Mouse (Mus musculus) heart, embryonic 14.5 days (tissue): ENCODE data around the gene Gpr4. TPM values are rescaled to one million over a fixed set of nuclear protein-coding genes. Genes with fewer than 3 reads are reported as not detected.

ENCODE experiments used
- ATAC-seq: fragments of 200-750 bp; cut with Nextera tagmentation; 2 replicates; pipeline ENCODE4 v1.8.0; 2017; ENCODE audit warnings: low read depth, moderate TSS enrichment; ENCODE audit not compliant: insufficient number of reproducible peaks, insufficient read depth, low FRiP score
- H3K27ac ChIP-seq, 2 experiments: fragments of 200-500 bp in 1 of 2; fragments of 300-500 bp in 1 of 2; sonication (generic) in 1 of 2; replicated peaks in 1 of 2; 2 replicates each; pipeline ENCODE4 v1.5.1; 2012 to 2014; ENCODE audit warnings: low read depth in 2 of 2, low read length in 2 of 2, control low read depth in 1 of 2, mild to moderate bottlenecking in 1 of 2, mixed read lengths in 1 of 2; ENCODE audit not compliant: control insufficient read depth in 1 of 2, insufficient read depth in 1 of 2
- H3K27me3 ChIP-seq: fragments of 300-500 bp; sonication (generic); 2 replicates; pipeline ENCODE4 v1.6.1; 2014; ENCODE audit warnings: mild to moderate bottlenecking, low read length, control low read depth; ENCODE audit not compliant: control insufficient read depth, insufficient read depth
- H3K36me3 ChIP-seq: fragments of 300-500 bp; sonication (generic); 2 replicates; pipeline ENCODE4 v1.6.1; 2014; ENCODE audit warnings: mild to moderate bottlenecking, control low read depth, low read length, mixed read lengths; ENCODE audit not compliant: control insufficient read depth, insufficient read depth
- H3K4me1 ChIP-seq, 2 experiments: fragments of 200-500 bp in 1 of 2; fragments of 300-500 bp in 1 of 2; sonication (generic) in 1 of 2; 2 replicates each; pipeline ENCODE4 v1.6.1; 2012 to 2014; ENCODE audit warnings: low read length in 2 of 2, control low read depth in 1 of 2, mixed read lengths in 1 of 2; ENCODE audit not compliant: control insufficient read depth in 2 of 2, insufficient read depth in 2 of 2
- H3K4me2 ChIP-seq: fragments of 300-500 bp; sonication (generic); 2 replicates; pipeline ENCODE4 v1.6.1; 2014; ENCODE audit warnings: mild to moderate bottlenecking, low read length
- H3K4me3 ChIP-seq, 2 experiments: fragments of 200-500 bp in 1 of 2; fragments of 300-500 bp in 1 of 2; sonication (generic) in 1 of 2; 2 replicates each; pipeline ENCODE4 v1.5.1; 2012 to 2014; ENCODE audit warnings: low read length in 2 of 2, mild to moderate bottlenecking in 2 of 2, control low read depth in 1 of 2, low read depth in 1 of 2, moderate library complexity in 1 of 2; ENCODE audit not compliant: control insufficient read depth in 1 of 2, insufficient read depth in 1 of 2
- H3K9ac ChIP-seq: fragments of 300-500 bp; sonication (generic); 2 replicates; pipeline ENCODE4 v1.6.1; 2014; ENCODE audit warnings: mild to moderate bottlenecking, low read length
- H3K9me3 ChIP-seq: fragments of 300-500 bp; sonication (generic); 2 replicates; pipeline ENCODE4 v1.6.1; 2016; ENCODE audit warnings: low read length, control low read depth; ENCODE audit not compliant: control insufficient read depth
- WGBS: fragments of 180-500 bp; shearing (Covaris S2); extraction: QIAGEN DNeasy Blood & Tissue Kit; methylation state at CpG from one replicate; pipeline ENCODE4 v1.1.7; 2014; 5-methylcytosine and 5-hydroxymethylcytosine counted together
- polyA plus RNA-seq: library from polyadenylated mRNA; unstranded; fragments of >200 nt; fragmentation: Nextera tagmentation; extraction: Ambion mirVana; gene quantifications from 2 replicates; pipeline ENCODE4 v1.2.1, GENCODE M21; 2014

Gene Gpr4
- polyA plus RNA-seq, 1 experiment from 2014 or later: 1.6 TPM

DNA sequence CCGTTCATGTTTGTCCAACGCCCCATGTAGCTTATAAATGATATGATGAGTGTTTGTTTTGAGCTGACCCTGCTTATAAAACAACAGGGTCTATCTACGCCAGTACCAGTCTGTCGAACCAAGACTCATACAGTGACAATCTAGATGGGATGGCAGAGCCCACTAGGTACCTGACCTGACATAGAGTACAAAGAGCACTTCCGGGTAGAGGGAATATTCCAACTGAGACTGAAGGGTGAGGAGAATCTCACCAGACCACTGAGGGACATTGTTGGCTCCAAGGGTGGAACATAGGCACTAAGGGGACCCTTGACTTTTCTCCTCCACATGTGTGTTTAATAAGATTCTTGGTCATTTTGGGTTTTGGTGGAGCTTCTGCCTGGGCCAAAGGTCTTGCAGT lies 17.1 kb downstream of the Gpr4 start:
- H3K36me3 ChIP-seq: peaks cover 16% of the 10 kb centered on the region
- H3K27me3 ChIP-seq: no peaks in the 10 kb centered on the region
- peak overlapping the region in 1 of 2 experiments; percentile 79; a peak in 2 of 4 replicates for H3K27ac ChIP-seq
- 39% methylated on average over 5 of the region's 5 CpGs for WGBS
- peak overlapping the region; percentile 75 to 76 for H3K4me3 ChIP-seq
- H3K4me1 ChIP-seq: peaks cover 7 to 17% of the 10 kb centered on the region in 2 experiments
- H3K9me3 ChIP-seq: no peaks in the 10 kb centered on the region
- peak overlapping the region; percentile 84 for H3K4me2 ChIP-seq
- H3K9ac ChIP-seq: peak overlapping the region; percentile 83
- ATAC-seq: no peak

DNA sequence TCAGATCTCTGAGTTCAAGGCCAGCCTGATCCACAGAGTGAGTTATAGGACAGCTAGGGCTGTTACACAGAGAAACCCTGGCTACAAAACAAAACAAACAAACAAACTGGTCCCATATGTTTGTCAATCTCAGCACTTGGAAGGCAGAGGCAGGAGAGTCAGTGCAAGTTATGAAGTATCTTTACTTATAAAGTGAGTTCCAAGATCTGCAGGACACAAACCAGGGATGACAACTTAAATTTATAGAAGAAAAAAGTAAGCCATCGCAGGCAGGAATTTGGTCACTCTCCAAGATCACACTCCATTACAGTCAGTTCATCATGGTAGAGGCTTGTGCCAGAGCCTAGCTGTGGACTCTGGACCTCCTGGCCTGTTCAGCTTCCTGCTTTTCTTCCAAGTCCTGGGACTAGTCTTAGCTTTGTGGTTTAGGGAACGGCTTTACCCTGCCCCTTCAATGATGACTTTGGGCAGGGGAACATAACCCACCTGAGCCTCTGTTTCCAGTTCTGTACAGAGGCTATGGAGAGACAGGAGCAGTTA lies 17.8 kb downstream of the Gpr4 start:
- peaks cover 7 to 19% of the 10 kb centered on the region in 2 experiments for H3K4me1 ChIP-seq
- no peak overlapping the region for H3K4me2 ChIP-seq
- H3K27ac ChIP-seq: no peak overlapping the region
- no peaks in the 10 kb centered on the region for H3K27me3 ChIP-seq
- peaks cover 15% of the 10 kb centered on the region for H3K36me3 ChIP-seq
- ATAC-seq: no peak
- no peaks in the 10 kb centered on the region for H3K9me3 ChIP-seq
- peak overlapping the region; percentile 83; the same call in 1 of the 2 replicates for H3K9ac ChIP-seq
- no peak overlapping the region for H3K4me3 ChIP-seq
- 86% methylated on average over 2 of the region's 2 CpGs for WGBS

DNA sequence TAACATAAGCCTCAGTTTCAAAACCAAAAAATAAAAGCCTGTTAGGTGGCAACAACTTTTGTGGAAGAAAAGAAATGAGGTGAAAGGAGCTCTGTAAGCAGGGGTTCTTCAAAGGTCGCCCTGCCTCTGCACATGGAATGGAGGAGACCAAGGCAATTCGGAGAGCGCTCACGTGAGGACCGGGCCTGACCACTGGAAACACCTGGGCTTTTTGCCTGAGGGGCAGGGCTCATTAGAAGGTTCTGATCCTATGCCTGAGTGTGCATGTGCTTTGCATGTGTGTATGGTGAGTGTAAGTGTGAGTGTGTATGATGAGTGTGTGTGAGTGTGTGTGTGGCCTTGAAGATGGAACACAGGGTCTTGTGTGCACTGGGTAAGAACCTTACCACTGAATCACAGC lies 18.6 kb downstream of the Gpr4 start:
- Histone ChIP-seq H3K4me1 (peaks cover 9 to 25% of the 10 kb centered on the region in 2 experiments), H3K27me3 (no peaks in the 10 kb centered on the region), H3K4me2 (no peak overlapping the region), H3K27ac (no peak overlapping the region), H3K9ac (no peak overlapping the region), H3K36me3 (peaks cover 8% of the 10 kb centered on the region), H3K4me3 (no peak overlapping the region), H3K9me3 (no peaks in the 10 kb centered on the region)
- over 99% methylated on average over 5 of the region's 5 CpGs for WGBS
- no peak for ATAC-seq

DNA sequence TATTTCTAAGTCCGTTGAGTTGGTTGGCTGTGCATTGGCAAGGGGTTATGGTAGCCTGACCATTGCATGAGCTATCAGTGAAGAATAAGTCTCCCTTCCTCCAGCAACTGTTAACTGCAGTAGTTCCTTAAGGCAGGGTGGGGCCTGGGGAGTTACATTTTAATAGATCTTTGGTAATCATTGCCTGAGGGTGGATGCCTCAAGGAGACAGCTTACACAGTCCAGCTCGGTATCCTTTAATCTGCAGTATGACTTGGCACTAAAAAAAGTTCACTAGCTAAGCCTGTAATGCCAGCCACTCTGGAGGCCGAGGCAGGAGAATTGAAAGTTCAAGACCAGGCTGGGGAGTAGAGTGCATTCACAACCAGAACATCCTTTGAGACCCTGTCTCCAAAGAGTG lies 19.5 kb downstream of the Gpr4 start:
- Histone ChIP-seq H3K4me1 (peaks cover 15 to 33% of the 10 kb centered on the region in 2 experiments), H3K27me3 (no peaks in the 10 kb centered on the region), H3K4me3 (no peak overlapping the region), H3K9me3 (no peaks in the 10 kb centered on the region), H3K36me3 (peaks cover 8% of the 10 kb centered on the region), H3K27ac (no peak overlapping the region), H3K9ac (no peak overlapping the region), H3K4me2 (no peak overlapping the region)
- 92% methylated on average over 3 of the region's 3 CpGs for WGBS
- no peak for ATAC-seq

DNA sequence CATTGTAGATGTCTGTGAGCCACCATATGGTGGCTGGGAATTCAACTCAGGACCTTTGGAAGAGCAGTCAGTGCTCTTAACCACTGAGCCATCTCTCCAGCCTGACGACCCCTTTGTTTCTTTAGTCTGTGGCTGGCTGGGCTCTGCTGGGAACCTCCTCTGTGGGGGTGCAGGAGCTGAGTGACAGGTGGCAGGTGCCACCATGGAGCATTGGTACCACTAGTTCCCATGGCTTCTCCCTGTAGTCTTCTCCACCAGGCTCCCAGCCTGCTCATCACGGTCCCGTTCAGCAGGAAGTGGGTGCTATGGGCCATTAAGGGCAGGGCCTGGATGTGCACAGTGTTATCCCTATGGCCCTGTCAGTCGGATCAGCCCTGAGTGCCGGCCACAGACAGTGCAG lies 22.3 kb downstream of the Gpr4 start:
- H3K4me1 ChIP-seq: peaks cover 15 to 49% of the 10 kb centered on the region in 2 experiments

DNA sequence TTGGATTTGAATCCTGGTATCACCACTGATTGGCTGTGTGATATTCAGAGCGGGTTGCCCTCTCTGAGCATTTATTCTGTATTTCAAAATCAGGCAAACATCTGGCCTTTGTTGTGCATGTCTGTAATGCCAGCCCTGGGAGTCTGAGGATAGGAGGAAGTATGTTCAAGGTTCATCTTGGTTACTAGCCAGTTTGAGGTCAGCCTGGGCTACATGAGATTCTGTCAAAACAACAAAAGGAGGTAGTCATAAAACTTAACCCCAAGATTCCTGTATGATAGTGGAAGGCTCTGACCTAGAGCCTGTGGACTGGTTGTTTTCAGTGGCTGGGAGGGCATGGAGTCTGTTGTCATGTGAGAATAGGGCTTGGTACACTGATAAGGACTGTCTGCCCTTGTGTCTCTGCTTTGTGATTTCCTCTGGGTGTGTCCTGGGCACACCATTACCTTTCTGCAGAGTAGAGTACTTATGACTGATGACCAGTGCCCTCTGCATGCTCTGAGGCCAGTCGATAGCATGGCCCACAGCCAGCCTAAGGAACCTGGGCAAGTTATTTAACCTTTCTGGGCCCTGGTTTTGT lies 22.8 kb downstream of the Gpr4 start:
- Histone ChIP-seq H3K4me2 (no peak overlapping the region), H3K4me3 (no peak overlapping the region), H3K36me3 (peaks cover 8% of the 10 kb centered on the region), H3K27ac (0 out of 4 replicates have a peak overlapping the region, but pooled peaks of 1 of the 2 experiments have one; percentile 20), H3K4me1 (peaks cover 15 to 51% of the 10 kb centered on the region in 2 experiments), H3K9ac (peak overlapping the region; percentile 36; the same call in 1 of the 2 replicates), H3K27me3 (no peaks in the 10 kb centered on the region), H3K9me3 (no peaks in the 10 kb centered on the region)
- ATAC-seq: no peak
- 91% methylated on average over 2 of the region's 2 CpGs for WGBS

More for the DNA sequence above, 22.3 kb downstream of the Gpr4 start:
- no peak overlapping the region for H3K4me2 ChIP-seq
- no peaks in the 10 kb centered on the region for H3K9me3 ChIP-seq
- no peaks in the 10 kb centered on the region for H3K27me3 ChIP-seq
- no peak overlapping the region for H3K4me3 ChIP-seq
- WGBS: 72% methylated on average over 5 of the region's 5 CpGs
- H3K36me3 ChIP-seq: peaks cover 8% of the 10 kb centered on the region
- H3K9ac ChIP-seq: no peak overlapping the region
- H3K27ac ChIP-seq: no peak overlapping the region
- ATAC-seq: no peak

DNA sequence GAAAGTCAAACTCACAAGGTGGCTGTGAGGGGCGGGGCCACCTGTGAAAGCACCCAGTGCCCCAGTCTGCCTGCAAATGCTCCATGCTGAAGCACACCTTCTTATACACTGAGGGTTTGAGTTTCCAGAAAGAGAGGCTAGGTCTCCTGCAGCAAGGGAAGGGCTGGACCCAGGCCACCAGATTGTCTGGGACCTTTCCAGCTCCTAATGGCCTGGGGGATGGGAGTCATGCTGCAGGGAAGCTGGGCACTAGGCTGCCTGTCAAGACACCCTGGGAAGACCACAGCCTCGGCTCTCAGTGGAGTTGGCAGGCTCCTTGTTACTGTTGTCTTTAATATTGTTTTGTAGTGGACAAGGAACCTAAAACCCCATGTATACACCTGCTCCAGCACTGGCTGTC lies 24.1 kb downstream of the Gpr4 start:
- Histone ChIP-seq H3K36me3 (peaks cover 7% of the 10 kb centered on the region), H3K4me1 (peaks cover 15 to 51% of the 10 kb centered on the region in 2 experiments), H3K27me3 (no peaks in the 10 kb centered on the region), H3K9ac (0 out of 2 replicates have a peak overlapping the region, but pooled peaks have one; percentile 32), H3K4me3 (no peak overlapping the region), H3K9me3 (no peaks in the 10 kb centered on the region), H3K4me2 (no peak overlapping the region), H3K27ac (peak overlapping the region; percentile 6 to 74)
- 54% methylated on average over 2 of the region's 2 CpGs for WGBS
- ATAC-seq: no peak
